Mouse (Mus musculus) splenic B cell, adult 2 months (primary cell): ENCODE measurements around the gene Olfr1377.
A peak's percentile ranks its signal among the peaks of the same experiment; 100 is the strongest.
"Not testable (repeated sequence)": the region's sequence is repeated elsewhere in the genome, so short reads cannot be mapped to it uniquely, and the experiment has no call there.

Source experiments
- DNase-seq: peaks from one replicate; pipeline ENCODE4 v3.0.0-alpha.2; 2011; ENCODE audit warnings: low read depth, low spot score
- H3K27me3 ChIP-seq: 2 replicates; pipeline ENCODE4 v1.6.1; 2012; ENCODE audit warnings: mild to moderate bottlenecking, low read length, moderate library complexity, mixed read lengths; ENCODE audit not compliant: control insufficient read depth, poor library complexity, insufficient read depth, severe bottlenecking
- H3K36me3 ChIP-seq: 2 replicates; pipeline ENCODE4 v1.6.1; 2012; ENCODE audit warnings: mild to moderate bottlenecking, low read length, moderate library complexity, mixed read lengths; ENCODE audit not compliant: control insufficient read depth, poor library complexity, insufficient read depth, severe bottlenecking

Gene Olfr1377

DNA sequence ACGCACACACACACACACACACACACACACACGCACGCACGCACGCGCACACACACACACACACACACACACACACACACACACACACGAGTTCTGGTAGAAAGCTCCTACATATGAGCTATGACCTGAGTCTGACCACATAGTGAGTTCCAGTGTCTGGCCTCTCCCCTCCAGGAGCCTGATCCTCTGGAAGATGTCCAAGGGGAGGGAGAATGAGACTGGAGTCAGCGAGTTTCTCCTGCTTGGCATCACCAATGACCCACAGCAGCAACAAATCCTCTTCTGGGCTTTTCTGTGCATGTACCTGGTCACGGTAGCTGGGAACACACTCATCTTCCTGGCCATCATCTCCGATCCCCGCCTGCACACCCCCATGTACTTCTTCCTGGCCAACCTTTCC, 45.0 kb downstream of the Olfr1377 start:
- H3K36me3 ChIP-seq, DNase-seq, H3K27me3 ChIP-seq: not testable (repeated sequence)

DNA sequence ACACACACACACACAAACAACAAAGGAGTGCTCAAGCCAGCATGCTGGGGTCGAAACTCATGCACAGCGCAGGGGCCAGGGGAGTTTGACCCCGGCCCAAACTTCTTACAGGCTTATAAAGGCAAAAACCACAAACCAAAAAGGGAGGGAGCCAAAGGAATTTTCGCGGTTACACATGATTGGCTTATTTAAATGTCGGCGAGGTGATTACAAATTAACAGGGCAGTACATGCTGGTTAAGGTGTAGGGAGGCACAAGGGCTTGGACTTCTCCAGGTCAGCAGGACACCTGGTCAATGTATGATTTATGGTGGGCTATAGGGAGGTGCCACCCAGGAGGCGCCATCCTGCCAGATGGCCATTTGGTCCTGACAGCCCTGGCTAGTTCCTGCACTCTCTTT, 47.6 kb downstream of the Olfr1377 start:
- DNase-seq, H3K27me3 ChIP-seq, H3K36me3 ChIP-seq: not testable (repeated sequence)

GRCm38 (mm10) chr11:51030225-51030624, 48.5 kb downstream of the Olfr1377 start:
- H3K27me3 ChIP-seq: no peaks in the 10 kb centered on the region
- no peak for DNase-seq
- H3K36me3 ChIP-seq: no peaks in the 10 kb centered on the region

GRCm38 (mm10) chr11:51032851-51033250, 51.1 kb downstream of the Olfr1377 start:
- DNase-seq: peak; percentile 49
- Histone ChIP-seq H3K36me3 (no peaks in the 10 kb centered on the region), H3K27me3 (no peaks in the 10 kb centered on the region)

- DNase-seq, H3K27me3 ChIP-seq: not testable (repeated sequence)
Observed at GRCm38 (mm10) chr11:51034141-51034540, 52.4 kb downstream of the Olfr1377 start.

GRCm38 (mm10) chr11:51035951-51036350, 54.2 kb downstream of the Olfr1377 start:
- no peaks in the 10 kb centered on the region for H3K27me3 ChIP-seq
- DNase-seq: no peak
- no peaks in the 10 kb centered on the region for H3K36me3 ChIP-seq

More at GRCm38 (mm10) chr11:51034141-51034540, 52.4 kb downstream of the Olfr1377 start:
- H3K36me3 ChIP-seq: not testable (repeated sequence)
